Mouse (Mus musculus) heart, embryonic 12.5 days (tissue): ENCODE measurements around the gene Commd3. TPM values are rescaled to one million over a fixed set of nuclear protein-coding genes. Genes with fewer than 3 reads are reported as not detected.
A peak's percentile ranks its signal among the peaks of the same experiment; 100 is the strongest.

Experiments
- ATAC-seq: fragments of 200-750 bp; cut with Nextera tagmentation; 2 replicates; pipeline ENCODE4 v1.8.0; 2017; ENCODE audit warnings: moderate TSS enrichment, moderate library complexity; ENCODE audit not compliant: insufficient number of reproducible peaks, low FRiP score
- H3K27ac ChIP-seq: fragments of 300-500 bp; sonication (generic); 2 replicates; pipeline ENCODE4 v1.5.1; 2016; ENCODE audit warnings: mild to moderate bottlenecking, moderate library complexity; ENCODE audit not compliant: poor library complexity, severe bottlenecking
- H3K27me3 ChIP-seq: fragments of 300-500 bp; sonication (generic); replicated peaks from 2 replicates; pipeline ENCODE4 v1.6.1; 2016; ENCODE audit warnings: mild to moderate bottlenecking, moderate library complexity
- H3K36me3 ChIP-seq: fragments of 300-500 bp; sonication (generic); 2 replicates; pipeline ENCODE4 v1.6.1; 2016; ENCODE audit warnings: mild to moderate bottlenecking, moderate library complexity
- H3K4me1 ChIP-seq: fragments of 300-500 bp; sonication (generic); replicated peaks from 2 replicates; pipeline ENCODE4 v1.6.1; 2016; ENCODE audit warnings: mild to moderate bottlenecking
- H3K4me2 ChIP-seq: fragments of 300-500 bp; sonication (generic); 2 replicates; pipeline ENCODE4 v1.6.1; 2016; ENCODE audit warnings: mild to moderate bottlenecking, moderate library complexity
- H3K4me3 ChIP-seq: fragments of 300-500 bp; sonication (generic); 2 replicates; pipeline ENCODE4 v1.5.1; 2016; ENCODE audit warnings: mild to moderate bottlenecking
- H3K9ac ChIP-seq: fragments of 300-500 bp; sonication (generic); 2 replicates; pipeline ENCODE4 v1.6.1; 2016; ENCODE audit warnings: mild to moderate bottlenecking, moderate library complexity
- H3K9me3 ChIP-seq: fragments of 300-500 bp; sonication (generic); replicated peaks from 2 replicates; pipeline ENCODE4 v1.6.1; 2016; ENCODE audit warnings: mild to moderate bottlenecking, moderate library complexity
- WGBS: fragments of 180-500 bp; shearing (Covaris S2); methylation state at CpG from one replicate; pipeline ENCODE4 v1.1.7; 2016; 5-methylcytosine and 5-hydroxymethylcytosine counted together
- polyA plus RNA-seq: library from polyadenylated mRNA; unstranded; fragments of >200 nt; fragmentation: Nextera tagmentation; extraction: Ambion mirVana; gene quantifications from 2 replicates; pipeline ENCODE4 v1.2.1, GENCODE M21; 2016

Commd3 gene
- polyA plus RNA-seq, 1 experiment from 2014 or later, result 144 TPM

DNA sequence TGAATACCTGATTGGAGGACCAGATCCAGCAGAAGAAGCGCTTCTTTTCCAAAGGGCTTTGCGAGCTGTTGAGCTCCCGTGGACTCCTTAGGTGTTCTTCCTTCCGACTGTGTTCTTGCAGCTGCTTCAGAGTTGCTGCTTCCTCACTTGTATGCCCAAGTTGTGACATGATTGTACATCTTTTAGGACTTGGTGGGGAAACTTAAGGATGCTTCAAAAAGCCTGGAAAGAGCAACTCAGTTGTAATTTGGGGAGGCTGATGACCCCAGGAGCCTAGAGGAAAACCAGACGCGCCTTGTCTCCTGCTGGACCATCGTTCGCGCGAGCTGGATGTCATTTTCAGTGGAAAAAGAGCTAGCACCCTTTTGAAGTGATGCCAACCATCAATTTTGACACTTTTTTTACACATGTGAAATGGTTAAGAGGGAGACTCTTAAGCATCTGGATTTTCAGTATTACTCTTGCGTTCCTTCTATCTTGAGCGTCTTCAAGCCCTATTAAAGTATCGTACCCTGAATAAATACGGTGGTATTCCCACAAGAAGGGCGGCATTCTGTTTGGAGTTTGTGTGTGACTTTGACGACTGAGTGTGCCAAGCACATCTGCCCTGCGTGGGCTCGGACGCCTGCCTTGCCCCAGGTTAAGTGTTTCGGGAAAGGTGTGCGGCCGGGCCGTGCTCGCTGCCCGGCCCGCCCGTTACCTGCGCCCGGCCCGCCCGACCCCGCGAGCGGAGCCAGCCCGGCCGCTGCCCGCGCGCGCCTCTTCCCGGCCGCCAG is 3.7 kb downstream of the Commd3 start:
- Histone ChIP-seq H3K27ac (peak overlapping the region; percentile 73), H3K4me2 (peak overlapping the region; percentile 96), H3K4me3 (peak overlapping the region; percentile 87), H3K9ac (peak overlapping the region; percentile 77), H3K9me3 (no peaks in the 10 kb centered on the region), H3K27me3 (peaks cover 16% of the 10 kb centered on the region), H3K36me3 (no peaks in the 10 kb centered on the region), H3K4me1 (peaks cover 15% of the 10 kb centered on the region)
- WGBS, result 14% methylated on average over 42 of the region's 42 CpGs
- no peak for ATAC-seq

DNA sequence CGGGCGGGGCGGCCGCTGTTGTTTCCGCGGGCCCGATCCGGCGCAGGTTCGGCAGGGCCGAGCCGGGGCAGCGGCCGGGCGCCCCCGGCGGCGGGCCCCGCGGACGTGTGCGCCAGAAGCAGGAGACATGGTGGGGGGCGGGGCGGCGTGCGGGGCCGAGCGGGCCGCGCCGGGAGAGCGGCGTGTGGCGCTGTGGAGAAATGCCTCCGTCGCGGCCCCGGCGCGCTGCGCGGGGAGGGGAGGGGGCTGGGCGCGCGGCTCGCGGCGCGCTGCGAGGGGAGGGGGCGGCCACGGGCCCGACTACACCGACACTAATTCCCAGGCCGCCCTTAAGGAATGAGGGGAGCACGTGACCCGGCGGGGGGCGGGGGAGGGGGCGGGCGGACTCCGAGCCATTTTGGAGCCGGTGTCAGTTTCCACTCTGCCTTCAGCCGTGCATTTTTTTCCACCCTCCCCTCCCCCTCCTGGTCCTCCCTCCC is 4.3 kb downstream of the Commd3 start:
- H3K4me3 ChIP-seq, result peak overlapping the region; percentile 87
- WGBS, result 3% methylated on average over 40 of the region's 64 CpGs
- peaks cover 17% of the 10 kb centered on the region for H3K27me3 ChIP-seq

DNA sequence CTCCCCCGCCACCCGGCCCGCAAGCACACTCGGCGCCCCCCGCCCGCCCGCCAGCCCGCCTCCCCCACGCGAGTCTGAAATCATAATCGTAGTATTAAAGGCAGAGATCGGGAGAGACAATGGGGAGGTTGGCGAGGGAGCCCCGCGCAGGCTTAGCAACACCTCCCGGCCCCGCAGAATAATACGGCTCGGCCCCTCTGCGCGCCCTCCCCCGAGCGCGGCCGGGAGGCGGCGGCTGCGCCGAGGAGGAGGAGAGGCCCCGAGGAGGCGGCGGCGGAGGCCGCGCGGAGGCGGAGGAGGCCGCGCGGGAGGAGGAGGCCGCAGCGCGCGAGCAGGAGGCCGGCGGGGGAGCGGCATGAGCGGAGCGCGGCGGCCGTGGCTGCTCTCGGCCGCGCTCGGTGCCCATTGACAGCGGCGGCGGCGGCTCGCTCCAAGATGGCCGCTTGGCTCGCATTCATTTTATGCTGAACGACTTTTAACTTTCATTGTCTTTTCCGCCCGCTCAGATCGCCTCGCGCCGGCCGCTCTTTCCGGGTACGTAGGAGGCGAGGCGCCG is 4.8 kb downstream of the Commd3 start, which contains the start of gene Bmi1:
Gene Bmi1, plus strand, starts transcription at position 83 of the 556 bp plus-strand sequence.
- H3K27ac ChIP-seq, result peak within 1 kb of the TSS; percentile 89
- peaks cover 20% of the 10 kb centered on the region for H3K27me3 ChIP-seq
- peak within 1 kb of the TSS; percentile 87 for H3K4me3 ChIP-seq
- H3K4me1 ChIP-seq, result peaks cover 20% of the 10 kb centered on the region
- WGBS, result under 1% methylated on average over 44 of the region's 77 CpGs
- H3K9ac ChIP-seq, result peak within 1 kb of the TSS; percentile 88
- H3K9me3 ChIP-seq, result no peaks in the 10 kb centered on the region
- H3K36me3 ChIP-seq, result no peaks in the 10 kb centered on the region
- peak; percentile 57 for ATAC-seq
- H3K4me2 ChIP-seq, result peak within 1 kb of the TSS; percentile 96

More for the DNA sequence above, 4.3 kb downstream of the Commd3 start:
- Histone ChIP-seq H3K4me2 (peak overlapping the region; percentile 96), H3K36me3 (no peaks in the 10 kb centered on the region), H3K9ac (peak overlapping the region; percentile 88), H3K9me3 (no peaks in the 10 kb centered on the region), H3K4me1 (peaks cover 20% of the 10 kb centered on the region), H3K27ac (peak overlapping the region; percentile 89)
- ATAC-seq, result peak; percentile 87

DNA sequence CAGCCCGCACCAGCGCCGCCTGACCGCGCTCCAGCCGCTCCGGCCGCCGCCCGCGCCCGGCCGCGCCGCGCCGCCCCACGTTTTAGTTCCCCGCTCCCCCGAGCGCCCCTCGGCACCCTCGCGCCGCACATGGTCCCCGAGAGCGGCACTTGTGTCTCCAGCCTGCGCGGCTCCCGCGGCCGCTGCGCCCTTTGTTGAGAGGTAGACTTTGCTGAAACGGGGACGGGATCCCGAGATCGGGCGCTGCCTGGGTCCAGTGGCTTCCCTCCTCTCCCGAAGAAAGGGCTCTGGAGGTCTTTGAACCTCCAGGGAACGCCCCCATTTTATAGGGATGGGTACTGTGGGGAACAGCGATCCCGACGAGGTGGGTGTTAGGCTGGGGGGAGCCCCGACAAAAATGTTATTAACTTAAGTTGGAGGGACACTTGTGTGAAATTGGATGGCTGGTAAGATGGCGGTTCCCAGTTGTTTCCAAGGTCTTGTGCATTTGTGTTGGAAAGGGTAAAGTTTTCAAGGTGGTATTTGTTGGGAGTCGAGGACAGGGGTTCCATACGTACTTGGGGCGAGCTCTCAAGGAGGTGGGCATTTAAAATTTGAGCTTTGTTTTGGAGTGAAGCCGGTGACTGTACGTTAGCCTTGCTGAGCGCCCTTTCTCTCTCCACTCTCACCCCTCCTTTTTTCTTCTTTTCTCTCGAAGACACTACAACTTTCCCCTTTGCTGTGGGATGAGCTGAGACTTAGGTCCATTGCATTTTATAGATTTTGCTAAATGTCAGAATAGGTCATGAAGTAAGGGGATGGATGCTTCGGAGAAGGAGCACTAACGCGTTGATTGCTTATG is 5.7 kb downstream of the Commd3 start:
- H3K36me3 ChIP-seq, result peaks cover 2% of the 10 kb centered on the region; the same call in 1 of the 2 replicates
- H3K4me2 ChIP-seq, result peak overlapping the region; percentile 96
- H3K9ac ChIP-seq, result peak overlapping the region; percentile 88
- WGBS, result 9% methylated on average over 55 of the region's 55 CpGs
- no peaks in the 10 kb centered on the region for H3K9me3 ChIP-seq
- ATAC-seq, result no peak
- H3K27me3 ChIP-seq, result peaks cover 20% of the 10 kb centered on the region
- peaks cover 20% of the 10 kb centered on the region for H3K4me1 ChIP-seq
- H3K27ac ChIP-seq, result no peak overlapping the region
- peak overlapping the region; percentile 87 for H3K4me3 ChIP-seq

DNA sequence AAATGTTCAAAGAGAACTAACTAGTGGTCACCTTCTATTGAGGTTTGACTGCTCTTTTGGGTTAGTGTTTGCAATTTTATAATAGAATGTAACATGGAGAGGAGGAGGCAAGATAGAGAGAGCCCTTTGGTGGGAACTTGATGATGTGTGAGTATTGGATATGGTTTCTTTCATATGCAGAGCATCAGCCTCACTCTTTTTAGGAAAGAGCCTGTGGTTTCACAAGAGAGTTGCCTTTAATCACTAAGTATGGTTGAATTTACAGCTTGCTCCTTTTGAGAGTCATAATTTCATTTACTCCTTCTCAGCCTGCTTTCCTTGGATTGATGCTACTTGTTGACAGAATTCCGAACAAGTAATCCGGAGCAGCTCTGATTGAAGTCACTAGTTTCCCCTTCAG is 7.5 kb downstream of the Commd3 start:
- Histone ChIP-seq H3K27me3 (peaks cover 24% of the 10 kb centered on the region), H3K9ac (no peak overlapping the region), H3K27ac (no peak overlapping the region), H3K4me1 (peaks cover 18% of the 10 kb centered on the region), H3K4me3 (no peak overlapping the region), H3K4me2 (no peak overlapping the region), H3K36me3 (peaks cover 7% of the 10 kb centered on the region), H3K9me3 (no peaks in the 10 kb centered on the region)
- 33% methylated on average over 2 of the region's 2 CpGs for WGBS
- no peak for ATAC-seq

DNA sequence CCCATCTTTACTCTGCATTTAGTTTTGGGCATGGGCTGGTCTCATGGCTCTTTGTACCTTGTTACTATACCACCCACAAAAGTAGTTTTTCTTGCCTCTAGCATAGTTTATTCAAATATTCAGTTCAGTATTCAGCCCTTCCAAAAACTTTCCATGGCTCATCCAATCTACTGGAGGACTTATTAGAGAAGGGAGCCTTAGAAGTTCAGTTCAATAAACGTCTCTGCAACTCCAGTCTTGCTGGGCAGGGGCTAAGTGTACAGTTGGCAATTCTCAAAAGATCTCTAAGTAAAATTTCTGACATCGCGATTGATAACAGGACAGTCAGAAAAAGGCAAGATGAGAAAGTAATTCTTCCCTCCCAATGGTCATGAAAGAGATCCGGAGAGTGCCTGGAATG is 8.3 kb downstream of the Commd3 start:
- ATAC-seq, result no peak
- Histone ChIP-seq H3K27ac (no peak overlapping the region), H3K27me3 (peaks cover 24% of the 10 kb centered on the region), H3K4me1 (peaks cover 18% of the 10 kb centered on the region), H3K4me3 (peak overlapping the region; percentile 45), H3K9ac (0 out of 2 replicates have a peak overlapping the region, but pooled peaks have one; percentile 53), H3K4me2 (peak overlapping the region; percentile 81), H3K36me3 (peaks cover 7% of the 10 kb centered on the region), H3K9me3 (no peaks in the 10 kb centered on the region)
- WGBS, result 2% methylated on average over 4 of the region's 4 CpGs

DNA sequence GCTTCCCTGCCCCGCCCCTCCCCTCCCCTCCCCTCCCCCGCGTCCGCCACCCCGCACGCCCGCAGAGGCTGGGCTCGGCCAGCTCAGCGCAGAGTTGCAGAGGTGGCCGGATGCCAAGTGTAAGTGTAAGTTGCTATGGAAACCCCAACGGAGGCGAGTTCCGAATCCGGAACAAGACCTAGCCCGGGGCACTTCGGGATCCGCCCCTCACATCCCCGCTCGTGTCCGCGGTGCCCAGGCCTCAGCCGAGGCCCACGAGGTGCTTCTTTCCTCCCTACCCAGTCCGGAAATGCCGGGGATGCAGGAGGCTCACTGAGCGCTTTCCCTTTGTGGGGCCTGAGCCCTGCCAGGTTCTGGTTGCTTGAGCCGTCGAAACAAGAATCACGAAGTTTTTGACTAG is 8.8 kb downstream of the Commd3 start:
- no peak overlapping the region for H3K27ac ChIP-seq
- no peaks in the 10 kb centered on the region for H3K9me3 ChIP-seq
- peaks cover 7% of the 10 kb centered on the region for H3K36me3 ChIP-seq
- peaks cover 24% of the 10 kb centered on the region for H3K27me3 ChIP-seq
- H3K4me2 ChIP-seq, result peak overlapping the region; percentile 81
- peak; percentile 16; the same call in 1 of the 2 replicates for ATAC-seq
- H3K4me1 ChIP-seq, result peaks cover 14% of the 10 kb centered on the region
- peak overlapping the region; percentile 45 for H3K4me3 ChIP-seq
- H3K9ac ChIP-seq, result peak overlapping the region; percentile 53
- WGBS, result 1% methylated on average over 28 of the region's 29 CpGs

DNA sequence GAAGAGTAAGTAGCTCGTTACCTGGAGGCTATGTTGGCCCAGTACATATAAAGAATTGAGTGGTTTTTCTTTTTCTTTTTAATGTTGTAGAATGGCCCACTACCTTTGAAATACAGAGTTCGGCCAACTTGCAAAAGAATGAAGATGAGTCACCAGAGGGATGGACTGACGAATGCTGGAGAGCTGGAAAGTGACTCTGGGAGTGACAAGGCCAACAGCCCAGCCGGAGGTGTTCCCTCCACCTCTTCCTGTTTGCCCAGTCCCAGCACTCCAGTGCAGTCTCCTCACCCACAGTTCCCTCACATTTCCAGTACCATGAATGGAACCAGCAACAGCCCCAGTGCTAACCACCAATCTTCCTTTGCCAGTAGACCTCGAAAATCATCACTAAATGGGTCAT is 11.9 kb downstream of the Commd3 start:
- H3K36me3 ChIP-seq, result peaks cover 7% of the 10 kb centered on the region
- H3K4me3 ChIP-seq, result no peak overlapping the region
- peaks cover 46% of the 10 kb centered on the region for H3K27me3 ChIP-seq
- no peak overlapping the region for H3K9ac ChIP-seq
- no peak overlapping the region for H3K27ac ChIP-seq
- ATAC-seq, result no peak
- H3K4me1 ChIP-seq, result peaks cover 19% of the 10 kb centered on the region
- 74% methylated on average over 5 of the region's 5 CpGs for WGBS
- H3K9me3 ChIP-seq, result no peaks in the 10 kb centered on the region
- H3K4me2 ChIP-seq, result no peak overlapping the region

DNA sequence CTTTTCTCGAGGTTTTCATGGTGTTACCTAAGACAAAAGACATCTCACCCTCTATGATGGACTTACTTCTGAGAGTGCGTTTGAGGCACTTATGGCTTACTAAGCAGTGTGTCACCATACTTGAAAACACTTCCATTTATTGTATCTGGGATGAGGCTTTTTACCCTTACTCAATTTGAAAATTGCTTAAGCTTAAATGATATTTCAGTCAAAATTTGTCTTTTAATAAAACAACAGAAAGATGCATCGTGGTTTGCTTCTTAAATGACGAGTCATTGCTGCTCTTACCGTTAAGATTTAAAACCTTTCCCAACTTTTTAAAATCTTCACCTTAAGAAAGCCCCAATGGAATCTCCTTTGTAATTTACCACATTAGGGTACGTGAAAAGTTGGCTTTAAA is 14.2 kb downstream of the Commd3 start:
- Histone ChIP-seq H3K9me3 (no peaks in the 10 kb centered on the region), H3K4me2 (no peak overlapping the region), H3K27ac (no peak overlapping the region), H3K36me3 (peaks cover 7% of the 10 kb centered on the region), H3K4me3 (no peak overlapping the region), H3K9ac (no peak overlapping the region), H3K27me3 (peaks cover 53% of the 10 kb centered on the region), H3K4me1 (peaks cover 21% of the 10 kb centered on the region)
- WGBS, result 38% methylated on average over 6 of the region's 6 CpGs
- ATAC-seq, result no peak

DNA sequence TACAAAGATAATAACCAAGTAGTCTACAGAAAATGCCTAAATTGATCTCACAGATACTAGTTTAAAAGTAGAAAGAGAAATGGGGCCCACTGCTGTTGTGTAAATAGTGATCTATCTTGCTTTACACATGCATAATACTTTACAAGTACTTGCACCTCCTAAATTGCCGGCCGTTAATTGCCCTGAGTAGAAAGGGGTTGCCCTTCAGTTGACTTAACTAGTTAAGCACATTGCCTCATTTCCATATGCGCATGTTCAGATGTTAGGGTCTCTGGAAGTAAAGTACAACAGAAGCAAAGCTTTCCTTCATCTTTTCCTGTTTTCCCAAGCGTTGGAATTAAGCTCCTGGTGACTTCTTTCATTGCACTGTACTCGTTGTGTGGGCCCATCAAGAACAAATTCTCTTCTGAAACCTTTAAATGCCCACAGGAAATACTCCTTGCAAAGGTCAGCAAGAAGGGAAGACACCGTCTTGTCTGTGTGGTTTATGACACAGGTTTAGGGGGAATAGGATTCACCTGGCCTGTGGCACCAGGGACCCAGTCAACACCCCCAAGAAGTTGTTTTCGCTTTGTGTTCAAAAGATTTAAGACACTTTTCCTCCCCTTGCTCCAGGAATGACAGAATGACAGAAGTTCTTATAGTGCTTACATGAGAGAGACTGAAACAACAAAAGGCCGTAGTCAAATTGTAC is 14.8 kb downstream of the Commd3 start:
- no peak for ATAC-seq
- H3K27me3 ChIP-seq, result peaks cover 49% of the 10 kb centered on the region
- H3K4me3 ChIP-seq, result no peak overlapping the region
- 21% methylated on average over 8 of the region's 8 CpGs for WGBS
- H3K9me3 ChIP-seq, result no peaks in the 10 kb centered on the region
- no peak overlapping the region for H3K9ac ChIP-seq
- peaks cover 7% of the 10 kb centered on the region for H3K36me3 ChIP-seq
- no peak overlapping the region for H3K4me2 ChIP-seq
- H3K4me1 ChIP-seq, result peaks cover 21% of the 10 kb centered on the region
- no peak overlapping the region for H3K27ac ChIP-seq
